Mouse (Mus musculus) CH12.LX (cell line): Measurements from ENCODE around the gene Rnft2.

Experiments
- CTCF ChIP-seq, 2 experiments: IDR thresholded peaks in 1 of 2; conservative IDR thresholded peaks in 1 of 2; 2 replicates each; pipeline ENCODE4 v1.5.1; 2011 to 2012; ENCODE audit warnings: low read depth in 2 of 2, low read length in 2 of 2, improper control_type of control experiment in 1 of 2, inconsistent platforms in 1 of 2, mild to moderate bottlenecking in 1 of 2, moderate library complexity in 1 of 2
- E2F4 ChIP-seq: IDR thresholded peaks from 2 replicates; pipeline ENCODE4 v1.6.1; 2011; ENCODE audit warnings: low read depth, low read length, improper control_type of control experiment; ENCODE audit not compliant: insufficient replicate concordance
- EP300 ChIP-seq: IDR thresholded peaks from 2 replicates; pipeline ENCODE4 v1.6.1; 2011; ENCODE audit warnings: low read length, improper control_type of control experiment
- MAX ChIP-seq: IDR thresholded peaks from 2 replicates; pipeline ENCODE4 v1.6.1; 2011; ENCODE audit warnings: low read length, improper control_type of control experiment
- MAZ ChIP-seq: IDR thresholded peaks from 2 replicates; pipeline ENCODE4 v1.6.1; 2012; ENCODE audit warnings: low read depth, mild to moderate bottlenecking, inconsistent platforms, low read length, improper control_type of control experiment, moderate library complexity
- POLR2A ChIP-seq: IDR thresholded peaks from 2 replicates; pipeline ENCODE4 v1.6.1; 2011; ENCODE audit warnings: low read depth, mild to moderate bottlenecking, improper control_type of control experiment, low read length
- TCF12 ChIP-seq: IDR thresholded peaks from 2 replicates; pipeline ENCODE4 v1.6.1; 2014; ENCODE audit warnings: low read depth, mild to moderate bottlenecking, inconsistent platforms, low read length, improper control_type of control experiment

DNA sequence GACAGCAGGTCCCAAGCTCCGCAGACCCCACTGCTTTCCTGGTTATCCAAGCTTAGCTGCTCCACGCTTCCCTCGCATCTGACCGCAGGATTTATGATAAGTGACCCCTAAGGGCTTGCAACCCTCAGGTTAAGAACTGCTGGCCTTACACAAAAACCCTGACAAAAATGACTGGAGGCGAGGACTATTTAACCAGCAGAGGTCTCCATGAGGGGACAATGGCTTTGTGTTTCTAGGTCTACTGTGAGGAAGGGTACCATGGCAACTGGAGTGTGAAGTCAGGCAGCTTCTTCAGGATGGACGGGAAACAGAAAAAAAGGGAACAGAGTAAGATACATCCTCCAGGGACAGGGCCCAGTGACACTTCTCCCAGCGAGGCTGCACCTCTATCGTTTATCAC is 39.1 kb downstream of the Rnft2 start:
- no peak for TF ChIP-seq POLR2A
- TF ChIP-seq E2F4: no peak
- no peak for TF ChIP-seq CTCF (conservative IDR thresholded peaks at IDR 0.05 in 1 of 2, IDR thresholded peaks at IDR 0.05 in 1 of 2; ENCODE audit: low read depth in 2 of 2, low read length in 2 of 2)
- TF ChIP-seq EP300: no peak
- TF ChIP-seq MAX: no peak
- no peak for TF ChIP-seq MAZ
- TF ChIP-seq TCF12: no peak
